Mouse (Mus musculus): ENCODE data around the gene Tfap2e. TPM values are rescaled to one million over a fixed set of nuclear protein-coding genes. Genes with fewer than 3 reads are reported as not detected.

Gene Tfap2e
- polyA plus RNA-seq (2012; rRNA removed), result 0.07 and 0.20 TPM in 2 replicates

- H3K27ac ChIP-seq (ENCODE audit: control insufficient read depth, insufficient read depth, low read length), result no peak within 1 kb of the TSS
- H3K36me3 ChIP-seq (ENCODE audit: control insufficient read depth, insufficient read depth, low read length), result no peaks in the 10 kb centered on the region
- no peak within 1 kb of the TSS for H3K4me3 ChIP-seq (ENCODE audit: control insufficient read depth, insufficient read depth, low read length)
- TF ChIP-seq POLR2A (IDR thresholded peaks at IDR 0.05; ENCODE audit: control insufficient read depth, extremely low read depth, insufficient read depth, low read length, poor library complexity), result no peak
- no peak for TF ChIP-seq CTCF (IDR thresholded peaks at IDR 0.05; ENCODE audit: borderline replicate concordance, control insufficient read depth, extremely low read depth, insufficient read depth, low read length, poor library complexity)
- WGBS, result 5% methylated on average over 32 of the region's 32 CpGs
- no peaks in the 10 kb centered on the region for H3K4me1 ChIP-seq (replicated peaks; ENCODE audit: control insufficient read depth, insufficient read depth, low read length)
- no peak for DNase-seq
- peaks cover 21% of the 10 kb centered on the region for H3K27me3 ChIP-seq (ENCODE audit: control insufficient read depth, insufficient read depth, low read length)
These were observed at the start of gene Tfap2e for GRCm38 (mm10) chr4:126736001-126736414. Tfap2e (minus strand) TSS chr4:126736240.

GRCm38 (mm10) chr4:126782996-126783395 is 47.0 kb upstream of the Tfap2e start:
- Histone ChIP-seq H3K27ac (ENCODE audit: control insufficient read depth, insufficient read depth, low read length) (no peak overlapping the region), H3K36me3 (ENCODE audit: control insufficient read depth, insufficient read depth, low read length) (no peaks in the 10 kb centered on the region), H3K4me3 (ENCODE audit: control insufficient read depth, insufficient read depth, low read length) (no peak overlapping the region), H3K27me3 (ENCODE audit: control insufficient read depth, insufficient read depth, low read length) (no peaks in the 10 kb centered on the region), H3K4me1 (replicated peaks; ENCODE audit: control insufficient read depth, insufficient read depth, low read length) (0 out of 2 replicates have a peak, but pooled peaks cover 2% of the 10 kb centered on the region)
- no peak for TF ChIP-seq POLR2A (IDR thresholded peaks at IDR 0.05; ENCODE audit: control insufficient read depth, extremely low read depth, insufficient read depth, low read length, poor library complexity)
- TF ChIP-seq CTCF (IDR thresholded peaks at IDR 0.05; ENCODE audit: borderline replicate concordance, control insufficient read depth, extremely low read depth, insufficient read depth, low read length, poor library complexity), result no peak
- no peak for DNase-seq
- 84% methylated on average over 8 of the region's 8 CpGs for WGBS

- Histone ChIP-seq H3K4me3 (ENCODE audit: control insufficient read depth, insufficient read depth, low read length) (no peak overlapping the region), H3K4me1 (replicated peaks; ENCODE audit: control insufficient read depth, insufficient read depth, low read length) (0 out of 2 replicates have a peak, but pooled peaks cover 2% of the 10 kb centered on the region), H3K27me3 (ENCODE audit: control insufficient read depth, insufficient read depth, low read length) (no peaks in the 10 kb centered on the region), H3K36me3 (ENCODE audit: control insufficient read depth, insufficient read depth, low read length) (no peaks in the 10 kb centered on the region), H3K27ac (ENCODE audit: control insufficient read depth, insufficient read depth, low read length) (no peak overlapping the region)
- 97% methylated on average over 8 of the region's 8 CpGs for WGBS
- no peak for DNase-seq
- TF ChIP-seq POLR2A (IDR thresholded peaks at IDR 0.05; ENCODE audit: control insufficient read depth, extremely low read depth, insufficient read depth, low read length, poor library complexity), result no peak
These were observed 46.5 kb upstream of the Tfap2e start for GRCm38 (mm10) chr4:126782512-126782911.

- Histone ChIP-seq H3K27ac (ENCODE audit: control insufficient read depth, insufficient read depth, low read length) (no peak overlapping the region), H3K36me3 (ENCODE audit: control insufficient read depth, insufficient read depth, low read length) (no peaks in the 10 kb centered on the region), H3K27me3 (ENCODE audit: control insufficient read depth, insufficient read depth, low read length) (no peaks in the 10 kb centered on the region), H3K4me1 (replicated peaks; ENCODE audit: control insufficient read depth, insufficient read depth, low read length) (0 out of 2 replicates have a peak, but pooled peaks cover 2% of the 10 kb centered on the region), H3K4me3 (ENCODE audit: control insufficient read depth, insufficient read depth, low read length) (no peak overlapping the region)
- no peak for TF ChIP-seq POLR2A (IDR thresholded peaks at IDR 0.05; ENCODE audit: control insufficient read depth, extremely low read depth, insufficient read depth, low read length, poor library complexity)
- TF ChIP-seq CTCF (IDR thresholded peaks at IDR 0.05; ENCODE audit: borderline replicate concordance, control insufficient read depth, extremely low read depth, insufficient read depth, low read length, poor library complexity), result no peak
- WGBS, result 98% methylated on average over 3 of the region's 3 CpGs
- DNase-seq, result no peak
These were observed 45.8 kb upstream of the Tfap2e start for GRCm38 (mm10) chr4:126781871-126782270.

- Histone ChIP-seq H3K27ac (ENCODE audit: control insufficient read depth, insufficient read depth, low read length) (no peak overlapping the region), H3K4me3 (ENCODE audit: control insufficient read depth, insufficient read depth, low read length) (no peak overlapping the region), H3K4me1 (replicated peaks; ENCODE audit: control insufficient read depth, insufficient read depth, low read length) (0 out of 2 replicates have a peak, but pooled peaks cover 2% of the 10 kb centered on the region), H3K27me3 (ENCODE audit: control insufficient read depth, insufficient read depth, low read length) (no peaks in the 10 kb centered on the region), H3K36me3 (ENCODE audit: control insufficient read depth, insufficient read depth, low read length) (no peaks in the 10 kb centered on the region)
- DNase-seq, result no peak
- 97% methylated on average over 12 of the region's 12 CpGs for WGBS
- TF ChIP-seq POLR2A (IDR thresholded peaks at IDR 0.05; ENCODE audit: control insufficient read depth, extremely low read depth, insufficient read depth, low read length, poor library complexity), result no peak
- TF ChIP-seq CTCF (IDR thresholded peaks at IDR 0.05; ENCODE audit: borderline replicate concordance, control insufficient read depth, extremely low read depth, insufficient read depth, low read length, poor library complexity), result no peak
These were observed 44.1 kb upstream of the Tfap2e start for GRCm38 (mm10) chr4:126779826-126780775.

GRCm38 (mm10) chr4:126779148-126779581 is 43.1 kb upstream of the Tfap2e start:
- WGBS, result 38% methylated on average over 8 of the region's 8 CpGs
- TF ChIP-seq CTCF (IDR thresholded peaks at IDR 0.05; ENCODE audit: borderline replicate concordance, control insufficient read depth, extremely low read depth, insufficient read depth, low read length, poor library complexity), result no peak
- no peak for TF ChIP-seq POLR2A (IDR thresholded peaks at IDR 0.05; ENCODE audit: control insufficient read depth, extremely low read depth, insufficient read depth, low read length, poor library complexity)

More at GRCm38 (mm10) chr4:126779148-126779581, 43.1 kb upstream of the Tfap2e start:
- no peak overlapping the region for H3K27ac ChIP-seq (ENCODE audit: control insufficient read depth, insufficient read depth, low read length)
- 0 out of 2 replicates have a peak, but pooled peaks cover 2% of the 10 kb centered on the region for H3K4me1 ChIP-seq (replicated peaks; ENCODE audit: control insufficient read depth, insufficient read depth, low read length)
- DNase-seq, result no peak
- H3K36me3 ChIP-seq (ENCODE audit: control insufficient read depth, insufficient read depth, low read length), result no peaks in the 10 kb centered on the region
- H3K27me3 ChIP-seq (ENCODE audit: control insufficient read depth, insufficient read depth, low read length), result no peaks in the 10 kb centered on the region
- no peak overlapping the region for H3K4me3 ChIP-seq (ENCODE audit: control insufficient read depth, insufficient read depth, low read length)

All from thymus, adult 2 months (tissue).